Mouse (Mus musculus): ENCODE data around the gene Mllt10.

DNA sequence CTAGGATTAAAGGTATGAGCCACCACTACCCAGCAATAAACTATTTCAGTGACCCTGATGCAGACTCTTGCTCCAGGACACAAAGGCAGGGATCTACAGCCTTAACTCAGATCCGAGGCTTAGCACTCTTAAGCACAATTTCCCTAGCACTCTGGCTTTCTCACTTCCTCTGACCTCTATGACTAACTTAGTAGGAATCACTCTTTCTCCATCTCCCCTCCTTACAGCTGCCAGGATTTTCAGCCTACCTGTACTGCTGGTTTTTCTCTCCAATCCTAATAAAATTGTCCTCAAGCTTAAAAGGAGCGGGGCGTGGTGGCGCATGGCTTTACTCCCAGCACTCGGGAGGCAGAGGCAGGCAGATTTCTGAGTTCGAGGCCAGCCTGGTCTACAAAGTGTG lies 37.7 kb upstream of the Mllt10 start:
- TF ChIP-seq CTCF (IDR thresholded peaks at IDR 0.05; ENCODE audit: low read depth) (no peak), EP300 (optimal IDR thresholded peaks at IDR 0.05) (no peak)
